Mouse (Mus musculus) MEL (cell line): ENCODE measurements around the gene Mon1a. TPM values are rescaled to one million over a fixed set of nuclear protein-coding genes. Genes with fewer than 3 reads are reported as not detected.

Experiments
- DNase-seq: peaks from one replicate; pipeline ENCODE4 v3.0.0; 2011; ENCODE audit warnings: low read depth, low spot score
- H3K27ac ChIP-seq: 2 replicates; pipeline ENCODE4 v1.5.1; 2012; ENCODE audit warnings: low read depth, mild to moderate bottlenecking, control low read depth, low read length, moderate library complexity; ENCODE audit not compliant: control insufficient read depth
- H3K27me3 ChIP-seq, 2 experiments: fragments of 150-350 bp in 1 of 2; sonication (generic) in 1 of 2; 2 replicates each; pipeline ENCODE4 v1.6.1; 2012; ENCODE audit warnings: low read length in 2 of 2, mild to moderate bottlenecking in 2 of 2, improper control_type of control experiment in 1 of 2, moderate library complexity in 1 of 2; ENCODE audit not compliant: insufficient read depth in 2 of 2, control insufficient read depth in 1 of 2
- H3K36me3 ChIP-seq, 2 experiments: 2 replicates each; pipeline ENCODE4 v1.6.1; 2012 to 2014; ENCODE audit warnings: low read length in 2 of 2, improper control_type of control experiment in 1 of 2, inconsistent platforms in 1 of 2, mild to moderate bottlenecking in 1 of 2; ENCODE audit not compliant: insufficient read depth in 2 of 2, control insufficient read depth in 1 of 2
- H3K4me1 ChIP-seq, 2 experiments: fragments of 150-350 bp in 1 of 2; sonication (generic) in 1 of 2; 2 replicates each; pipeline ENCODE4 v1.6.1; 2012; ENCODE audit warnings: low read length in 2 of 2, improper control_type of control experiment in 1 of 2, mild to moderate bottlenecking in 1 of 2; ENCODE audit not compliant: insufficient read depth in 2 of 2, control insufficient read depth in 1 of 2
- H3K4me3 ChIP-seq, 2 experiments: fragments of 150-350 bp in 1 of 2; sonication (generic) in 1 of 2; 2 replicates each; pipeline ENCODE4 v1.5.1; 2012; ENCODE audit warnings: low read depth in 2 of 2, low read length in 2 of 2, mild to moderate bottlenecking in 2 of 2, moderate library complexity in 2 of 2, control low read depth in 1 of 2, improper control_type of control experiment in 1 of 2; ENCODE audit not compliant: control insufficient read depth in 1 of 2, insufficient read depth in 1 of 2
- H3K79me2 ChIP-seq: 2 replicates; pipeline ENCODE4 v1.6.1; 2012; ENCODE audit warnings: mild to moderate bottlenecking, low read length, moderate library complexity; ENCODE audit not compliant: control insufficient read depth, poor library complexity, insufficient read depth
- H3K9ac ChIP-seq: 2 replicates; pipeline ENCODE4 v1.6.1; 2012; ENCODE audit warnings: low read depth, mild to moderate bottlenecking, control low read depth, low read length, moderate library complexity; ENCODE audit not compliant: control insufficient read depth, poor library complexity, severe bottlenecking
- H3K9me3 ChIP-seq: fragments of 150-350 bp; sonication (generic); replicated peaks from 2 replicates; pipeline ENCODE4 v1.6.1; 2012; ENCODE audit warnings: mild to moderate bottlenecking, low read length, improper control_type of control experiment, moderate library complexity; ENCODE audit not compliant: insufficient read depth
- CHD1 ChIP-seq: IDR thresholded peaks from 2 replicates; pipeline ENCODE4 v1.6.1; 2012; ENCODE audit warnings: low read depth, mild to moderate bottlenecking, inconsistent platforms, low read length, improper control_type of control experiment
- CTCF ChIP-seq, 3 experiments: IDR thresholded peaks in 2 of 3; conservative IDR thresholded peaks in 1 of 3; 2 replicates each; pipeline ENCODE4 v1.5.1; 2011 to 2012; ENCODE audit warnings: low read length in 3 of 3, low read depth in 2 of 3, mild to moderate bottlenecking in 2 of 3, improper control_type of control experiment in 1 of 3, inconsistent platforms in 1 of 3, mixed read lengths in 1 of 3, moderate library complexity in 1 of 3; ENCODE audit not compliant: control insufficient read depth in 1 of 3, insufficient read depth in 1 of 3, poor library complexity in 1 of 3, severe bottlenecking in 1 of 3
- ELF1 ChIP-seq: IDR thresholded peaks from 2 replicates; pipeline ENCODE4 v1.6.1; 2014; ENCODE audit warnings: low read depth, mild to moderate bottlenecking, inconsistent platforms, low read length, improper control_type of control experiment, moderate library complexity
- GABPA ChIP-seq: IDR thresholded peaks from 2 replicates; pipeline ENCODE4 v1.6.1; 2012; ENCODE audit warnings: low read depth, mild to moderate bottlenecking, inconsistent platforms, low read length, improper control_type of control experiment, moderate library complexity
- GATA1 ChIP-seq: IDR thresholded peaks from 2 replicates; pipeline ENCODE4 v1.6.1; 2011; ENCODE audit warnings: low read depth, low read length, improper control_type of control experiment
- HCFC1 ChIP-seq: IDR thresholded peaks from 2 replicates; pipeline ENCODE4 v1.6.1; 2012; ENCODE audit warnings: low read depth, mild to moderate bottlenecking, inconsistent platforms, low read length, improper control_type of control experiment, moderate library complexity
- JUND ChIP-seq: IDR thresholded peaks from 2 replicates; pipeline ENCODE4 v1.6.1; 2011; ENCODE audit warnings: low read depth, mild to moderate bottlenecking, improper control_type of control experiment, low read length
- KAT2A ChIP-seq: conservative IDR thresholded peaks from 2 replicates; pipeline ENCODE4 v1.6.1; 2012; ENCODE audit warnings: low read depth, low read length, improper control_type of control experiment, inconsistent platforms
- MAFK ChIP-seq: IDR thresholded peaks from 2 replicates; pipeline ENCODE4 v1.6.1; 2011; ENCODE audit warnings: low read depth, mild to moderate bottlenecking, low read length, improper control_type of control experiment, borderline replicate concordance
- MEF2A ChIP-seq: IDR thresholded peaks from 2 replicates; pipeline ENCODE4 v1.6.1; 2014; ENCODE audit warnings: low read depth, mild to moderate bottlenecking, inconsistent platforms, low read length, improper control_type of control experiment; ENCODE audit not compliant: poor library complexity, insufficient replicate concordance, severe bottlenecking; ENCODE audit errors: extremely low read depth
- MXI1 ChIP-seq: IDR thresholded peaks from 2 replicates; pipeline ENCODE4 v1.6.1; 2011; ENCODE audit warnings: mild to moderate bottlenecking, low read depth, low read length, improper control_type of control experiment
- MYC ChIP-seq: IDR thresholded peaks from 2 replicates; pipeline ENCODE4 v1.6.1; 2011; ENCODE audit warnings: low read depth, mild to moderate bottlenecking, low read length, improper control_type of control experiment, moderate library complexity
- POLR2AphosphoS5 ChIP-seq: IDR thresholded peaks from 2 replicates; pipeline ENCODE4 v1.6.1; 2012; ENCODE audit warnings: low read depth, borderline replicate concordance, mild to moderate bottlenecking, inconsistent platforms, low read length, moderate library complexity, mixed read lengths
- RAD21 ChIP-seq: IDR thresholded peaks from 2 replicates; pipeline ENCODE4 v1.6.1; 2011; ENCODE audit warnings: mild to moderate bottlenecking, low read depth, low read length, improper control_type of control experiment
- SIN3A ChIP-seq: IDR thresholded peaks from 2 replicates; pipeline ENCODE4 v1.6.1; 2012; ENCODE audit warnings: low read length, improper control_type of control experiment, inconsistent platforms
- SMC3 ChIP-seq: IDR thresholded peaks from 2 replicates; pipeline ENCODE4 v1.6.1; 2011; ENCODE audit warnings: low read depth, low read length, improper control_type of control experiment
- TBP ChIP-seq: IDR thresholded peaks from 2 replicates; pipeline ENCODE4 v1.8.0; 2011; ENCODE audit warnings: low read depth, low read length, improper control_type of control experiment
- UBTF ChIP-seq: IDR thresholded peaks from 2 replicates; pipeline ENCODE4 v1.6.1; 2012; ENCODE audit warnings: low read depth, mild to moderate bottlenecking, inconsistent platforms, low read length, improper control_type of control experiment, moderate library complexity, borderline replicate concordance; ENCODE audit not compliant: insufficient read depth
- USF1 ChIP-seq: IDR thresholded peaks from 2 replicates; pipeline ENCODE4 v1.6.1; 2014; ENCODE audit warnings: low read depth, mild to moderate bottlenecking, inconsistent platforms, low read length, improper control_type of control experiment, moderate library complexity
- ZC3H11A ChIP-seq: IDR thresholded peaks from 2 replicates; pipeline ENCODE4 v1.6.1; 2012; ENCODE audit warnings: low read depth, mild to moderate bottlenecking, inconsistent platforms, low read length, improper control_type of control experiment
- ZKSCAN1 ChIP-seq: IDR thresholded peaks from 2 replicates; pipeline ENCODE4 v1.6.1; 2012; ENCODE audit warnings: low read depth, mild to moderate bottlenecking, inconsistent platforms, low read length, improper control_type of control experiment, moderate library complexity
- ZNF384 ChIP-seq: IDR thresholded peaks from 2 replicates; pipeline ENCODE4 v1.6.1; 2012; ENCODE audit warnings: low read depth, mild to moderate bottlenecking, inconsistent platforms, low read length, improper control_type of control experiment
- polyA plus RNA-seq, 2 experiments: library from polyadenylated mRNA; stranded (reverse) in 1 of 2; unstranded in 1 of 2; fragments of >175 nt in 1 of 2; fragments of >200 nt in 1 of 2; gene quantifications; 2 replicates each; pipeline versions ENCODE4 v1.2.1 to v1.2.4; 2012; ENCODE audit warnings: low replicate concordance in 2 of 2, low read depth in 1 of 2; ENCODE audit not compliant: insufficient read length in 2 of 2, insufficient read depth in 1 of 2, missing spikeins in 1 of 2
- total RNA-seq: library from RNA; depleted of rRNA; stranded (reverse); fragments of 300-350 nt; gene quantifications from 2 replicates; pipeline ENCODE4 v1.2.3, GENCODE M21; 2012

Mon1a gene
- total and polyA plus RNA-seq, 3 experiments, result 11.5 to 13.5 TPM; not detected in 1

DNA sequence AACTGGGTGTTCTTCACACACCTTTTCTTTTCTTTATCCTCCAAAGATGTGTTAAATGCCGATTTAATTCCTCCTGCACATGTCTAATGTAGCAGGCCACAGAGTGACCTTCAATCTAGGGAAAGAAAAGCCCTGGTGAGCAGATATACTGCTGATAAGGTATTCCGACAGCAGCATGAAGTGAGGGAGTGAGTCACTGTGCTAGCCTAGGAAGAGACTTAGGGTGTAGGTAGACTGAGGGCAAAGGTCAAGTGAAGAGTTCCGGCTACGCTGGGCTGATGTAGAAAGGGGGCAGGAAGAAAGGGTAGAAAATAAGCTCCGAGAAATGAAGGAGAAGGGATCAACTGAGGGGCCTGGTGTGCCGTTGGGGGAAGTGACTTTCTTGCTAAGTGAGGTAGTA is 2.3 kb downstream of the Mon1a start:
- Histone ChIP-seq H3K4me3 (no peak overlapping the region), H3K9me3 (no peaks in the 10 kb centered on the region), H3K9ac (no peak overlapping the region), H3K27ac (no peak overlapping the region), H3K79me2 (no peaks in the 10 kb centered on the region; the same call in 1 of the 2 replicates), H3K4me1 (no peaks in the 10 kb centered on the region), H3K36me3 (no peaks in the 10 kb centered on the region; a peak in 1 of 4 replicates), H3K27me3 (peaks cover 0 to 3% of the 10 kb centered on the region in 2 experiments; a peak in 2 of 4 replicates)
- DNase-seq, result no peak
- TF ChIP-seq MEF2A (no peak), USF1 (no peak), UBTF (no peak), KAT2A (no peak), SIN3A (no peak), CHD1 (no peak), ZC3H11A (no peak), GATA1 (no peak), GABPA (no peak), ZNF384 (no peak), TBP (no peak)

DNA sequence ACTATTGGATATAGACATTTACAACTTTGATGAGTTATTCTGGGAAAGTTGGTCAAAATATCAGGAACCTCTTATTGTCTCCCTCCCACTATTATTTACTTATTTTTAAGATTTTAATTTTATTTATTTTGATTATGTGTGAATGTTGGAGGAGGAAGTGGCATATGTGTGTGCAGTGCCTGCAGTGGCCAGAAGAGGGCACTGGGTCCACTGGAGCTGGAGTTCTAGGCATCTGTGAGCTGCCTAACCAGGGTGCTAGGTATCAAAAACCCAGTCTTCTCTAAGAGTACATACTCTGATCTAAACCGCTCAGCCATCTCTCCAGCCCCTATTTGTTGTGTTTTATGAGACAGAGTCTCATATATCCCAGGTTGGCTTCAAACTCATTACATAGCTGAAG is 3.1 kb downstream of the Mon1a start:
- no peaks in the 10 kb centered on the region; the same call in 1 of the 2 replicates for H3K79me2 ChIP-seq
- peak; percentile 69 for DNase-seq
- TF ChIP-seq MAFK (no peak), ZKSCAN1 (no peak), MXI1 (no peak), HCFC1 (peak; percentile 10; the same call in 1 of the 2 replicates), ZNF384 (no peak), ELF1 (no peak), GATA1 (no peak), CTCF (IDR thresholded peaks at IDR 0.05 in 2 of 3, conservative IDR thresholded peaks at IDR 0.05 in 1 of 3; ENCODE audit: control insufficient read depth in 1 of 3, insufficient read depth in 1 of 3, low read depth in 2 of 3, low read length in 3 of 3, poor library complexity in 1 of 3, severe bottlenecking in 1 of 3) (peak; percentile 64 to 82 (median 67)), POLR2AphosphoS5 (no peak), MYC (no peak), SMC3 (peak; percentile 56), RAD21 (peak; percentile 42), CHD1 (no peak), JUND (no peak)

More for the DNA sequence above, 3.1 kb downstream of the Mon1a start:
- no peak overlapping the region for H3K4me3 ChIP-seq
- no peaks in the 10 kb centered on the region for H3K4me1 ChIP-seq
- no peak overlapping the region for H3K9ac ChIP-seq
- no peak overlapping the region for H3K27ac ChIP-seq
- H3K9me3 ChIP-seq, result no peaks in the 10 kb centered on the region
- H3K36me3 ChIP-seq, result no peaks in the 10 kb centered on the region; a peak in 1 of 4 replicates
- no peaks in the 10 kb centered on the region; a peak in 1 of 4 replicates for H3K27me3 ChIP-seq
